Mouse (Mus musculus) cerebellum, adult 11 months (tissue): ENCODE data around the gene Kiss1.

Experiments
- DNase-seq: peaks from one replicate; pipeline ENCODE4 v3.0.0; 2022

The Kiss1 gene

DNA sequence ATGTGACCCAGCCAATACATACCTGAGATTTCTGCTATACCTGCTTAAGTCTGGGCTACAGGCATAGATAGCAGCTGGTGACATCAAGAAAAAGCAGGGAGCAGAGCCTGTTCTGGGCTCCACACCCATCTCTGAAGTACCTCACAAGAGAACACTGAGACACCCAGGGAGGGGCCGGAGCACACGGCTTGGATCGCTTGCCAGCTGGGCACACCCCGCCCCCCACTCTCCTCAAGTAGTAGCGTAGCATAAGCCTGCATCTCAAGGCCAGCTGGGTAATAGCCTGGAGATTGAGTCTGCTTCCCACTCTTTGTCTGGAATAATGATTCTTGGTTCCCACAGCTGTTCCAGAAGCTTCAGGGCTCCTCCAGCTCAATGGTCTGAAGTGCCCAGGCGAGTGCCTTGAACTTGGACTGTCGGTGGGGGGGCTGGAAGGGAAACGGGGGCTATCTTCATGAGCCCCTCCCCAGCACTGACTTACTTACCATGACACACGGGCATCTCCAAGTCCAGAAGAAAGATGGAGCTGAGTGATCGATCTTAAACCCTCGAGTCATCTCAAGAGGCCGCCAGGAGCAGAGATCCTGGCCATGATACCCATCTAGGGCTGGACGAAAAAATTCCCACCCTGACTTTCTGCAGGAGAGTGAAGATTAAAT, at the start of gene Kiss1:
Kiss1 (plus strand) TSS at position 609 of the 659 bp plus-strand sequence.
- no peak for DNase-seq

DNA sequence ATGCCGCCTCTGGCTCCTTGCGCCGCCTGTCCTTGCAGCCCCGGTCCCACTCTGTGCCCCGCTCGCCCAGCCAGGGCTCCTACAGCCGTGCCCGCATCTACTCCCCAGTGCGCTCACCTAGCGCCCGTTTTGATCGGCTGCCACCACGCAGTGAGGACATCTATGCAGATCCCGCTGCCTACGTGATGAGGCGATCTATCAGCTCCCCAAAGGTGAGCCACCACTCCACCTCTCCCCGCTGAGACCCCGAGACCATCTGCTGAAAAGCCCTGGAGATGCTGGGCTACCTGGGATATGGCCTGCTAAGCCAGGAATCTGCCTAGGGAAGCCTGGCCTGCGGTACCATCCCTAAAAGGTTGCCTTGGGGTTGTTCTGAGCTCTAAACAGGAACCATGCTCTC, 47.5 kb upstream of the Kiss1 start:
- DNase-seq, result no peak

DNA sequence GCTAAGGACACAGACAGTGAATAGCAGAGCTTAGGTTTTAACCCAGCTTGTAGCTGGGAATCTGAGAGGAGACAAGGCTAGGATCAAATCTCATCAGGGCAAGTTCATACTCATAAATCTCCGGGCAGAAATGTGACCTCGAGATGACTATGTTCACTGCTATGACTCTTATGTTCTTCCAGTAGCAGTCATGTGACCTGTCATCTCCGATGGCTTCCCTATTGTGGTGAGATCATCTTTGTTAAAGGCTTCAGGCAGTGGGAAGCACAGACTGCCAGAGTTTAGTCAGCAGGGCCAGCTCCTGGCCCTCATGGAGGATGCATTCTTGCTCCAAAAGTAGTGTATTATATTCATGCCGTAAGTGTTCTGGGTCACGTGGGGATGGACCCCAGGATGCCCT, 44.7 kb upstream of the Kiss1 start:
- no peak for DNase-seq

DNA sequence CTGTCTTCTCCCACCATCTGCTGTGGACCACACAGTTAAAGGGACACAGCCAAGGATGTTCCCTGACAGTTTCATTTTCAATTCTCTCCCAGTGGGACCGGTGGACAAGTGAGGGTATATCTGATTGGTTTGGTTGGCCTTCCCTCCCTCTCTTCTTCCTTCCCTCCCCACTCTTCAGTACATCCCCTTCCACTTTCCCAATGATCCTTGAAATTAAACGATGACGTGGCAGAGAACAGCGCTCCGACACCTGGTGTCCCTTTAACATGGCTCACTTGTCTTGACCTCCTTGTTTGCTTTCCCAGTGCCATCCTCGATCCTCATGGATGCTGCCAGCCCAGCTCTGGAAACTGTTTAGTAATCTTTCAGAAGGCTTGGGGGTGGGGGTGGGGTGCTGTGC, 43.1 kb upstream of the Kiss1 start:
- DNase-seq, result no peak

DNA sequence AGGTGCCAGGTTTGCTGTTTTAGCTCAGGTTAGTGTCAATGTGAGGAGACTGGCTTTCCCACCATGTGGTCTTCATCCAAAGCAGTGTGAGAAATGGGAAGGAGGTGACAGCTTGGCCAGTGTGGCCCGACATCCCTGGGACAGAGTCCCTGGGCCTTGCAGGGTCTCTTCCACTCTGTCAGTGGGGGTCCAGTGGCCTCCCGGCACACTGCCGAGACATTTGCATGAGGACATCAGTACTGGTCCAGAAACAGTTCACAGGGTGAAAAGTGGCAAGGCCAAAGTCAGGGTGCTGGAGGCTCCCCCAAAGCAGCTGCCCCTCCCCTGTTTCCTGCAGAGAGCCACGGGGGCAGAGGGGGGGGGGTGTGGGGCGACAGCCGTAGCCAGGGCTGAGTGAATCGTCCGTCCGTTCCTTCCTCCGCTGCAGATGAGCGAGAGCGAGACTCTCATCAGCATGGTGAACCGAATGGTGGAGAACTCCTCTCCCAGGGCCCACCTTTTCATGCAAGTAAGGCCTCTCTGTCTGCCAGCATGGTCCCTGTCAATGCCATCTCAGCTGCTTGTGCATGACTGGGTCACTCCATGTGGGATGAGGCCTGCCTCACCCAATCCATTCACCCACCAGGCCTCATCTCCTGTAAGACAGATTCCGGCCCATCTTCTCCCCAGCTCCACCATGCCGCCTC, 42.6 kb upstream of the Kiss1 start:
- DNase-seq, result no peak

DNA sequence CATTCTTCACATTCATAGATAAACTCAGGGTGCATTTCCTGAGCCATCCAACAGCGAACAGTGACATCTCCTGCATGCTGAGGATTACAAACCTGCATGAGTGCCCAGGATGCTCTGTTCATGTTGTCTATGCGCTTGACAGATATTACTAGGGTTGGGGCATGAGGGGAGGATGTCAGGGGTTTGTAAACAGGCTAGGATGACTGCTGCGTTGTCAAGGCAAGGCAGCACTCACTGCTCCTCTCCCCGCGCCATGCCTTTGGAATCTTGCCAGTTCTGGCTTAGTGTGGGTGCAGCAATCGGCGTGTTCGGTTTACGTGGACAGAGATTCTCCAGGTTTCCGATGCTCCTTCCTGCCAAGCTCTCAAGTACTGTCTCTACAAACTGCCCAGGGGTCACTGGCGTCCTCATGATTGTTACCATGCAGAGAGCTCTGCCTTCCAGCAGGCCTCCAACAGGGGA, 42.0 kb upstream of the Kiss1 start:
- no peak for DNase-seq

DNA sequence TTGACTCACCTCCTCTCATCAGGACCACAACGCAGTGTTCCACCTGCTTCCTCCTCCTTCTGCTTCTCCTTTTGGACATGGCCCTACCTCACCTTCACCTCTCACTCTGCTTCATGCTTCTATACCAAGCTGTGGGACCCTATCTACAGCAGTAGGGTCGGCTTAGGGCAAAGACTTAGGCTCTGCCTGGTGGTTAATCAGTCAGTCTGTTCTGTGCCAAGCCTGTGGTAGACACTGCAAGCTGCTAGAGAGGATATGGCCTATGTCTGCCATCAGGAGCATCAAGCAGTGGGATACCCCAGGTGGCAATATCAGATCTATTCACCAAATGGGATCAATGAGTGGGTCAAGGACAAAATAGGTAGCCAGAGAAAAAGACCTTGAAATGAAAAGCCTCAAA, 41.1 kb upstream of the Kiss1 start:
- DNase-seq, result no peak

DNA sequence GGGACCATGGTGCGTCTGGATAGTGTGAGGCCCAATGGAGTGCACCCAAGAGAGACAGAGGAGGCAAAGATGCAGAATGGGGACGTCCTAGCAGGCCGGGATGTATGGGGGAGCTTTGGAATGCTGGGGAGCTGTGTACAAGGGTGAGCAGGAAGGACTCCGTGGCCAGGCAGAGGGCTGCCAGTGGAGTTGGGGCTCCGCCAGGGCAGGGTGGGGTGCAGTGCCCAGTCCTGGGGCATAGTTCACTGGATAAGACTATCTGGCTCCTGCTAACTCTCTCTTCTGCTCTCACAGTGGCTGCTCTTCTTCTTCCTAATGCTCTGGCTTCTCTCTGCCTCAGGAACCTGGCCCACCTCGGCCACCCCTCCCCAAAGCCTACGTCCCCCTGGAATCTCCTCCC, 35.8 kb upstream of the Kiss1 start:
- DNase-seq, result no peak

DNA sequence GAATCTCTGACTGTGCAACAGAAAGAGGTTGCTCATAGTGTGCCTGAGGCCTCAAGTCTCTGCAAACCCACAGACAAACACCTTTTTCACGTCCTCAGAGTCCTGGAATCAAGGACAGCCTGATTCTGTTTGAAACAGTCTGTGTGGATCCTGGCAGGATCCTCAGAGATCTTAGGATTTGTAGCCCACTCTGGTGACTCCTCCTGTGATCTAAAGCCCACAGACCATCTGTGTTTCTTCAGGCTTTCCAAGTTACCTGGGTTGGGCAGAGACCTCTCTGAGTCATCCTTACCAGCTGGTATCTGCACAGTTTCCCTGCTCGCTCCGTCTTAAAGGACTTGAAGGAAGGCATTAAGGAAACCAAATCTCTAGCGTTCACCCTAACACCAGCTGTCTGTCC, 34.6 kb upstream of the Kiss1 start:
- no peak for DNase-seq

DNA sequence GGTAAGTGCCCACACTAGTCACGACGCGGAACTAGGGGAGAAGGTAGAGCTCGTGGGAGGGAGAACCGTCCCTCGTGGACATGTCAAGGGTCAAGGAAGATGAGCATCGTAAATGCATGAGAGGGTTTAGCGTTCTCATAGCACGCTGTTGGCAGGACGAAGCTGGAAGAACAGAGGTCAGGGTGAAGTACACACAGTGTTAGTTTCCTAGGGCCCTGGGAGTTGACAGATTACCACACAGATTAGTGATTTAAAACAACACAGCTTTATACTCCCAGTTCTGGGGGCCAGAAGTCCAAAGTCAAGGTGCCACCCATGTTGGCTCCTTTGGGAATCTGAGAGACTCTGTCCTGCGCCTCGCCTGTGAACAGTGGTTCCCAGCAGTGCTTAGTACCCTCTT, 33.8 kb upstream of the Kiss1 start:
- DNase-seq, result no peak

DNA sequence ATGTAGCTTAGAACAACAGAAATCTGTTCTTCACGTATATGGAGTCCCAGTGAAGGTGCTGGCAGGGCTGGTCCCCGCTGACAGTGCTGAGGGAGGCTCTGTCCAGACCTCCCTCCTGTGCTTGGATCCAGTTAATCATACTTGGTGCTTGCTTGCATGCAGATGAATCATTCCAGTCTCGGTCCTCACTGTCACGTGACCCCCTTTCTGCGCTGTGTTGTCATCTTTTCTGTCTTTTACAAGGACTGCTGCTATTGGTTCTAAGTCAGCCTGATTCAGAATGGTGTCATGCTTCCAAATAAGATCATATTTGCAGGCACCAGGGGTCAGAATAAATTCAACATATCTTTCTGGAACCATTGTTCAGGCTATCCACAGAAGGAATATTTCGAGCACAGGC, 29.8 kb upstream of the Kiss1 start:
- no peak for DNase-seq

DNA sequence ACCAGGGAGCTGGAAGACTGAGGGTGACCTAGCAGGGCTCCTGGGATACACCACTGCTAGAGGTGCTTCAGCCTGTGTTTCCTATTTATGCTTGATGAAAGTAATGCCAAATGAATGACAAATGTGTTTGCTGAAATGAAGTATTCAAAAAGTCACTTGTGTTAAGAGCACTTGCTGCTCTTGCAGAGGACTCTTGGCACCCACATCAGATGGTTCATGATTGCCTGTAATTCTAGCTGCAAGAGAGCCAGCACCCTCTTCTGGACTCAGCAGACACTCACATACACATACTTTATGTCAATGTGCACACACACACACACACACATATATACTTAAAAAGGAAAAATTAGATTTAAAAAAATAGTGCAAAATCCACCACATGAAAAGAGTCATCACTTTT, 29.1 kb upstream of the Kiss1 start:
- DNase-seq, result no peak

DNA sequence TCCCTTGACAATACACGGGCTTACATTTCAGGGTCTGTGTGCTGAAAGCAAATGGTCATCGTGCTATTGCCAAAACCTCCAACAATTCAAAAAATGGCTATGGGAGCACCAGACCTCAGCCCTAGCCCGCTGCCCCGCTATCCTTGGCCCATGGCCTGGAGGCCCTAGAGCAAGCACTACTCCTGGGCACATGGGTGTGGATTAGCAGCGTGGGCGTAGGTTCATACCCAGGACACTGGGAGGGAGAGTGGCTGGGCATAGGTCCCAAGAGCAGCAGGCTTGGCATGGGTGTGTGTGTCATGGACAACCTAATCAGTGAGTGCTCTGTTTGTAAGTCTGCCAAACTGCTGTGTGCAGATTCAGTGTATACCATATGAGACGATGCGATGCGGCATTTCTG, 25.3 kb upstream of the Kiss1 start:
- DNase-seq, result peak; percentile 44

DNA sequence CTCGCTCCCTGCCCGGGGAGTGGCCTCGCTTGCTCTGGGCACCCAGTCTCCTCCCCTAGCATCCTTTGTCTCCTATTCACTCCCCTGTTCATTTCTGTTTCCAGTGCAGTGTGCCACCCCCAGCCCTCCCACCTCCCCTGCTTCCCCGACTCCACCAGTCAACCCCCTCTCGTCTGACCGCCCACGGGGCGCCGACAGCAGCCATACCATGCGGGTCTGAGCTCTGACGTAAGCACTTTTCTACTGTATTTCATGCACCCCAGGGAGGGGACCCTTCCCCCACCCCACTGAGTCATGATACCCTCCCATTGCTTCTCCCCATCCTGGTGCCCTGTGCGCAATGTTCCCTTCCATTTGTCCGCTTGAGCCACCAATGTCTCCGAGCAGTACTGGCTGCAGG, 22.9 kb upstream of the Kiss1 start:
- DNase-seq, result no peak

DNA sequence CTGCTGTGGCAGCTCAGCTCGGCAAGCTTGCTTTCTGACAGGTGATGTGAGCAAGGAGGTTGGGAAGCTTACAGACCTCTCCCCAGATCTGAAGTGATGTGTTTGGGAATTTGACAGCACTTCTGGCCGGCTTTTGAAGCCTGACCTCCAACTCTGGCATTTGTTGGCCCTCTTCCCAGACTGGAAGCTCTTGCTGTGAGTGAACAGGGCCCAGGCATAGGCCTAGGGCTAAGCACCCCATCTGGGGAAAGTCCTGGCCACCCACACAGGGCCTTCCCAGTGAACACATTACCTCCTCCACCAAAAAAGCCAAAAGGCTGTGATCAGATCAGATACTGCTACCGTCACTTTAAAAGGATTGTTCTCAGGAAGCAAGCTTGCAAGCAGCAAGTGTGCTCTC, 19.1 kb upstream of the Kiss1 start:
- DNase-seq, result peak; percentile 20

DNA sequence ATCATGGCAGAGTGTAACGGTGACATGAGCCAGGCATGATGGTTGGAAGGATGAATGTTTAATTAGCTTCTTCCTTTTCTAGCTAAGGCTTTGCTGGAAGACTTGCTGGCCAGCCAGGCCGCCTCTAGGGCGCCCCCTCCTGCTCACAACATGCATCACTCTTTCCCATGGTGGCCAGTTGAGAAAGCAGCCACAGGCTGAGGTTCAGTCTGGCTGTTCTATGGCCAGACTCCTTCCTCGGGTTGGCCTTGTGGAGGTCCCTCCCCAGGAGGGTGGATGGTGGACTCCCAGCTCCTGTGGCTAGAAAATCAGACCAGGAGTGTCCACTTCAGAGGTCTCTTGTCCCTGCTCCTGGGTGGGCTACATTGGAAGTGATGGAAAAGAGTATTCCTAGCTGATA, 14.8 kb upstream of the Kiss1 start:
- peak; percentile 71 for DNase-seq

DNA sequence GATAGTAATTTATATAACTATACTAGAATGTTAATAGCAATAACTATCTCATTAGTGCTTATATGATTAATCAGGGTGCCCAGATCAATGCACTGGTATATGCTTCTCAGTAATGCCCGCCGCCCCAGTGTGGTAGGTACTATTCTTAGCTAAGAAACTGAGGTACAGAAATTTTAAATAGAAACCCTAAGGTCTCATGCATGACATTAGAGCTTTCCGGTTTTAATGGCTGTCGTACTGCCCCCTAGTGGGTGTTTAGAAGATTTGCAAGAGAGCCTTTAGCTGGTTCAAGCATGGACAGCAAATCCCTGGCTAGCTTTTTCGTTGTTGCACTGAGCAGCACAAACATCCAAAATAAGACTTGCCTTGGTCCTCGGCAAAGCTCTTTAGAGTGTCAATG, 14.4 kb upstream of the Kiss1 start:
- peak; percentile 40 for DNase-seq

DNA sequence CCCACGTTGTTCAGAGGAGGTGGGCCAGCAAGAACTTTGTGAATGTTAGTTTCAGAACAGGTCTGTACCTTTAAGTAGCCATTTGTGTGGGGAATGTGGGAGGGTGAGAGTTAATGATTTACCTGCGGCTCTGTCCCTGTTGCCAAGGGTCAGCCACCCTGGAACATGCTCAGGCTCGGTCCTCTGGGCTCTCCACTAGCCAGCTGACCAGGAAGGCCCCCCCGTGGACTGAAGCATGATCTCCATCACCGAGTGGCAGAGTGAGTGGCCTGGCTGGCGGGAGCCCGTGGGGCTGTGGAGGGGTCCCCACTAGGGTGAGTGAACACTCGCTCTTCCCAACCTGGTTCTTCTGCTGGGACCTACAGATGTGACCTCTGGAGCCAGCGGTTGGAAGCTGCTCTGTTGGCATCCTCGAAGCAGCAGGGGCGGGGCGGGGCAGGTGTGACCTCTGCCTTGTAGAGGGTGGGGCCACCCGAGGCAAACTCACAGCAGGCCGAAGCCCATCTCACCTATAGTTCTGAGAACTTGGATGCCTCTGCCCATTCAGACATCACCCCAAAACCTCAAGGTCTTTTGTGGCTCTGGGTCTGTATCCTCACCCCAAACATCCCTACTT, 11.9 kb upstream of the Kiss1 start, which contains the start of gene Golt1a:
Golt1a (plus strand) TSS at position 149 of the 616 bp plus-strand sequence.
- no peak for DNase-seq

DNA sequence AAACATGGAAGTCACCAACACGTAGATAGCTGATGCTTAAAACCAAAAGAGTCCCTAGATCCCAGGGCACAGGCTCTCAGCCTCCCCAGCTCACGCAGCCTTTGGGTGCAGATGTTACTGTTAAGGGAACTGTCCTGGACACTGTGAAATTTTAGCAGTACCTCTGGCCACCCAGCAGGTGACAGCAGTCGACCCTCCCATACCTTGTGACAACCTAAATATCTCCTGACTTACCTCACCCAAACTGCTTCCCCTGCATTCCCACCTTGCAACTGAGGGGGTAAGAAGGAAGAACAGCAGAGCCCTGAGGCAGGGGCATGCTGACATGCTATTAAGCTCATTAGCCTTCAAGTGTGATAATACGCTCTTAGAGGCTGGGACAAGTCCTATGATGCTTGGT, 10.4 kb upstream of the Kiss1 start:
- DNase-seq, result no peak

DNA sequence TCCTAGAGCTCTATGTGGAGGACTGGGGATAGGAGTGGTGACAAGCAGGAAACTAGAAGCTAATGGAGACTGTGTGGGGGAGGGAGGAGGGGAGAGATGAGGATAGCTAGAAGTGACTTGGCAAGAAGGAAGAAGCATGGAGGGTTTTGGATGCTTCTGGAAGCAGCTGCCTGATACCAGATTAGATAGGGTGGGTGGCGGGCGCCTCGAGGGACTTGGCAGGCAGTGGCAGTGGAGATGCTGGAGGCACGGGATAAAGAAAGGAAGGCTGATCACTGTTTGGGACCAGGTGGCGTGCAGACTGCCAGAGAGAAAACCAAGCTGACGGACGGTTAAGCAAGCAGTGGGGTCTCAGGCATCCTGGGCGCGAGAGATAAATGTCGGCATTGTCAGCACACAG, 9.7 kb upstream of the Kiss1 start:
- DNase-seq, result no peak

DNA sequence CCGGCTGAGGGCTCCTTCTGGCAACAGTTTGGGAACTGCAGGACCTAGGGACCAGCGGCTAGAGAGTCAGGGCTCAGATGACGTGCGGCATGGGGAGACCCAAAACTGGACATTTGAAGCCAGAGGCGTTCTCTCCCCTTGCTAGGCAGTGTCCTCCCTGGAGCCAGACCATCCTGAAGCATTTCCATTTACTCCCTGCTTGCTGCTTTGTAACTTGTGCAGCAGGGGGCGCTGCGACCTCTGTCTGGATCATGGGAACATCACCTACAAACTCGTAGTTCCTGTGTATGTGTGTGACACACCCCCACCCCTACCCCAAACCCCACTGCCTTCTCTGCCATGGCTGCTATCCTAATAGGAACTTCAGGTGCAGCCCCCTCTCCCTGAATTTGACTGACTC, 7.3 kb upstream of the Kiss1 start:
- DNase-seq, result no peak

DNA sequence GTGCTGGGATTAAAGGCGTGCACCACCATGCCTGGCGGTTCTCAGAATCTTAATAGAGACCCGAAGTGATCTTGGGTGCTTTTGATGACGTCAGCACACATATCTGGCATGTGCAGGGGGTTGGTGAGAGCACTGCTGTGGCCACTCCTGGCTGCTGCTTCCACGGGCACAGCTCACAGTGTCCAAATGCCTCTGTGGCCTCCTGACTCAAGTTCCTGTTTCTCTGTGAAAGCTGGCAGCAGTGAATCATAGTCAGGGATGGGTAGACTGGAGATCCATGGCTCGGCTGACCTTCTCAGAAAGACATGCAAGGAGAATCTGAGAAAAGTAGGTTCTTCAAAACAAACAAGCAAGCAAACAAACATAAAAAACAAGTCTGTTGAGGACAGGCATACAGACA, 5.9 kb upstream of the Kiss1 start:
- DNase-seq, result no peak

DNA sequence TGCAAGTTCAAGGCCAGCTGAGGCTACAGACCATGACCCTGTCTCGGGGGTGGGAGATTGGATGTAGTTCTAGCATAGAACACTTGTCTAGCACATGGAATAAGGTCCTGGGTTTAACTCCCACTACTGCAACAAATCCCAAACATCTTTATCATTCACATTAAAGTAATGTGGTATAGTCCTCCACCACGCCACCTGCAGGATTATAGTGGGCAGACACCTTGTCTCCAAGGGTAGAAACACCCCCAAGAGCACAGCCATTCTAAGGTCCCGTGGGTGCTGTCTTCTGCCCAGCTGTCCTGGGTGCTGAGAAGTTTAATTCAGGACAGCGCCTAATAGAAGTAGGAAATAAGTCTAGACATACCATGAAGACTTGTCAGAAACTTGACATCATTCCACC, 5.1 kb upstream of the Kiss1 start:
- no peak for DNase-seq

DNA sequence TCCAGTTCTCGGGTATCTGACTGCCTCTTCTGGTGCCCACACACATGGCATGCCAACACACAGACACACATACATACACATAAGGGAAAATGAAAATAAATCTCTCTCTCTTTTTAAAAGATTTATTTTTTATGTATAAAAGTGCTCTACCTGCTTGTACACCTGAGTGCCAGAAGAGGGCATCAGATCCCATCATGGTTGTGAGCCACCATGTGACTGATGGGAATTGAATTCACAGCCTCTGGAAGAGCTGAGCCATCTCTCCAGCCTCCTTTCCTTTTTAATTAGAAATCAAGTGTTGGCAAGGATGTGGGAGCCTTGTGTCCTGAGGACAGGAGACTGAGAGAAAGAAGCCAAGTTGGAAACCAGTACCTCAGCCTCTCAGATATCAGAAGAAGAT, 4.5 kb upstream of the Kiss1 start:
- DNase-seq, result no peak

DNA sequence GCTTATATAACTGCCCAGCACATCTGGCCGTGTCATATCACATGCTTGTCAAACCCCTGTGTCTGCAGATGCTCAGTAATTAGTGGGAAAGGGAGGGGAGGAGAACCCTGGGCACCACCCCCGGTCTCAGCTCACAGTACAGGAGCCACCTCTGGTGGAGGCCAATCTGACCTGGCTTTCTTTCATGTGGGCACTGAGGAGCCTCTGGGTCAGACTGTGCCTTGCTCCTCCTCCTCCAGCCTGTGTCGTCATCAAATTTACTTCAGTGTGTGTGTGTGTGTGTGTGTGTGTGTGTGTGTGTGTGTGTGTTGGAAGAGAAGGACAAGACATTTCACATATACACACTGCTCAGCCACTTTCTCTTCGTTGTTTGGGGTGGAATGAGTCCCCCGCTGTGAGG, 1.7 kb downstream of the Kiss1 start:
- no peak for DNase-seq
